Mouse (Mus musculus): Measurements from ENCODE around the gene Lrrc2. TPM values are rescaled to one million over a fixed set of nuclear protein-coding genes. Genes with fewer than 3 reads are reported as not detected.
A peak's percentile ranks its signal among the peaks of the same experiment; 100 is the strongest.

The Lrrc2 gene
- polyA plus RNA-seq, 1 experiment from 2014 or later: 2.6 TPM

DNA sequence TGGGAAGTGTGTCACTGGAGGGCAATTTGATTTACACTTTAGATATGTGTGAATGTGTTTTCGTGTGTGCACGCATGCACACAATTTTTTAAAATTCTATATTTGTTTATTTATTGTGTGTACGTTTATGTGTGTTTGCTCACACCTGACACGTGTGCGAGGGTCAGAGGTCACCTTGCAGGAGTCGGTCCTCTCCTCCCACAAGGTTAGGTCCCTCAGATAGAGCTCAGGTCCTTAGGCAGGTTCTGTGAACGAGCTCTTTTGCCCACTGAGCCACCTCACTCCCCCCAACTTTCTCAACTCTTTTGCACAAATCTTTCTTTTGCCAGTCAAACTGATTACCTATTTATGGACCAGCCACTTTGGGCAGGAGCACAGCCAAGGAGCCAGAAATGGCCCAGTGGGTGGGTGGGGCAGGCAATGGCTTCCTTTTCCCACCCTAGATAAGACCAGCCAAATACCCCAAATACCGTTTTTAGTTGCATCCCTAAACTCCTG lies 2.5 kb upstream of the Lrrc2 start:
- peak overlapping the region; percentile 45; the same call in 1 of the 2 replicates for H3K27ac ChIP-seq (replicated peaks)
- no peaks in the 10 kb centered on the region for H3K9me3 ChIP-seq
- WGBS: 34% methylated on average over 8 of the region's 8 CpGs
- H3K4me3 ChIP-seq: no peak overlapping the region
- H3K9ac ChIP-seq: no peak overlapping the region
- H3K4me1 ChIP-seq: peaks cover 41% of the 10 kb centered on the region
- ATAC-seq (ENCODE audit: extremely low read depth, insufficient number of reproducible peaks, low FRiP score, low TSS enrichment): no peak
- no peak overlapping the region for H3K4me2 ChIP-seq
- peaks cover 46% of the 10 kb centered on the region for H3K27me3 ChIP-seq (replicated peaks)
- H3K36me3 ChIP-seq: no peaks in the 10 kb centered on the region

DNA sequence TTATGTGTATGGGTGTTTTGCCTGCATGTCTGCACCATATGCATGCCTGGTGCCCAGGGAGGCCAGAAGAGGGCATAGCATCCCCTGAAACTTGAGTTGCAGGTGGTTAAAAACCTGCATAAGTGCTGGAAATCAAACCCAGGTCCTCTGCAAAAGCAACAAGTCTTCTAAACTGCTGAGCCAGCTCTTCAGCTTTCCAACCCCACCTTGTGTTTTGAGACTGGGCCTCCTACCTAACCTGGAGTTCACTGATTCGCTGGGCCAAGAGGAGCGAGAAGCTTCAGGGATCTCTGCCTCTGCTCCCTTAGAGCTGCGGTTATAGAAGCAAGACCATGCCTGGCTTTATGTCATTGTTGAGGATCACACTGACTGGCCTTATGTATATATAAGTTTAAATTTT lies 1.2 kb upstream of the Lrrc2 start:
- peaks cover 39% of the 10 kb centered on the region for H3K4me1 ChIP-seq
- 94% methylated on average over 3 of the region's 3 CpGs for WGBS
- H3K27me3 ChIP-seq (replicated peaks): peaks cover 42% of the 10 kb centered on the region
- H3K36me3 ChIP-seq: no peaks in the 10 kb centered on the region
- H3K27ac ChIP-seq (replicated peaks): no peak overlapping the region
- no peak overlapping the region for H3K4me2 ChIP-seq
- H3K4me3 ChIP-seq: no peak overlapping the region
- H3K9me3 ChIP-seq: no peaks in the 10 kb centered on the region
- no peak for ATAC-seq (ENCODE audit: extremely low read depth, insufficient number of reproducible peaks, low FRiP score, low TSS enrichment)
- no peak overlapping the region for H3K9ac ChIP-seq

DNA sequence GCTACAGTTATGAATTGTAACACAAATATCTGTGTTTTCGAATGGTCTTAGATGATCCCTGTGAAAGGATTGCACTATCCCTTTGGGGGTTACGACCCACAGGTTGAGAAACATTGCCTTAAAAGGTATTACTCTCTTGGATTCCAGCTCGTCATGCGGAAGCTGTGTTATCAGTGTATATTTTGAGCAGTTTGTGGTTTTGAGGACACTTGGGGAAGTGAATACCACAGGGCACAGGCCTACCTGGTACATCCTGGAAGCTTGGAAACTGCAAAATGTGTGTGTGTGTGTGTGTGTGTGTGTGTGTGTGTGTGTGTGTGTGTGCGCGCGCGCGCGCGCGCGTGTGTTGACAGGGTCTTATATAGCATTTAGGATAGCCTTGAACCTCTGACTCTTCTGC lies 521 bp downstream of the Lrrc2 start:
- H3K9ac ChIP-seq: no peak overlapping the region
- peaks cover 34% of the 10 kb centered on the region for H3K4me1 ChIP-seq
- no peaks in the 10 kb centered on the region for H3K36me3 ChIP-seq
- 87% methylated on average over 13 of the region's 13 CpGs for WGBS
- no peak overlapping the region for H3K27ac ChIP-seq (replicated peaks)
- H3K4me2 ChIP-seq: no peak overlapping the region
- no peaks in the 10 kb centered on the region for H3K9me3 ChIP-seq
- ATAC-seq (ENCODE audit: extremely low read depth, insufficient number of reproducible peaks, low FRiP score, low TSS enrichment): no peak
- no peak overlapping the region for H3K4me3 ChIP-seq
- H3K27me3 ChIP-seq (replicated peaks): peaks cover 38% of the 10 kb centered on the region

DNA sequence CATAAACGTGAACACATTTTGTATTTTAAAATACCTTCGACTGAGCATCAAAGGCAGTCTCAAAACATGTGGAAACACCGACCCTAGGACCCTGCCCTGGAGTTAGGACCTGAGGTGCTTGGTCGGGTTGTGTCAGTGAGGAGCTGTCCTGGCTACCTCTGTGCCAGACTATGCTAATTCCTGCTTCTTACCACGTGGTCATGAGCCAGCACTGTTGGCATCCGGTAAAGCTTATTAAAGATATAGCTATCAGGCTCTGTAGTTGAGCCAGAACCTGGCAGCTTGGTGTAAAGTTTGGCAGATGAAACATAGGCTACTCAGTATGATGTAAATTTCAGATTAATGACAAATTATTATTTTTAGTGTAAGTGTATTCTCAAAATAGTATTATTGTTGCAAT lies 1.1 kb downstream of the Lrrc2 start:
- Histone ChIP-seq H3K9me3 (no peaks in the 10 kb centered on the region), H3K36me3 (no peaks in the 10 kb centered on the region), H3K9ac (no peak overlapping the region), H3K4me3 (no peak overlapping the region), H3K4me2 (no peak overlapping the region), H3K27me3 (replicated peaks) (peaks cover 33% of the 10 kb centered on the region), H3K27ac (replicated peaks) (no peak overlapping the region), H3K4me1 (peaks cover 30% of the 10 kb centered on the region)
- 40% methylated on average over 6 of the region's 6 CpGs for WGBS
- no peak for ATAC-seq (ENCODE audit: extremely low read depth, insufficient number of reproducible peaks, low FRiP score, low TSS enrichment)

DNA sequence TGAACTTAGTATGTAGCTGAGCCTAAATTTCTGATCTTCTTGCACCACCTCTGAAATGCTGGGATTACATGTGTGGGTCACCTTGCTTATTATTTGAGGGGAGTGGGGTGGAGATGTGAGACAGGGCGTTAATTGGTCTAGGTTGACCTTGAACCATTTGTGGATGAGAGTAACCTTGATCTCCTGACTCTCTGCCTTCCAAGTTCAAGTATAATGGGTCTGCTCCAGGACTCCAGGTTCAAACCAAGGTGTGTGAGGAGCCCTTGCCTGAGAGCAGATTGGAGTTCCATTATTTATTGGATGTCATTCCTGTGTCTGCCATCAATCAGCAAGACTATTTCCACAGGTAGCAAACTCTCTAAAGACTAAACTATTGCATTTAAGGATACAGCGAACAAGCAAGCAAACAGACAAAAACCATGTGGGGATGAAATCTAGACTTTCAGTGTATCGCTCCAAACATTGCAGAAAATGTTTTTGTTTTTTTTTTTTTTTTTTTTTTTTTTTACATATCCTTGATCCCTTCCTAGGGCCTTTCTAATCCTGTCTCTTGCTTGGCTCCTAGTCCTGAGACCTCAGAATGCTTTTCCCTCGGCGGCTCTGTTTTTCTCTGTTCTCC lies 1.7 kb downstream of the Lrrc2 start:
- H3K9ac ChIP-seq: peak overlapping the region; percentile 80
- peaks cover 26% of the 10 kb centered on the region for H3K27me3 ChIP-seq (replicated peaks)
- WGBS: 28% methylated on average over 5 of the region's 5 CpGs
- peak overlapping the region; percentile 76 for H3K27ac ChIP-seq (replicated peaks)
- peaks cover 30% of the 10 kb centered on the region for H3K4me1 ChIP-seq
- no peaks in the 10 kb centered on the region for H3K9me3 ChIP-seq
- H3K4me3 ChIP-seq: peak overlapping the region; percentile 60
- no peak for ATAC-seq (ENCODE audit: extremely low read depth, insufficient number of reproducible peaks, low FRiP score, low TSS enrichment)
- no peaks in the 10 kb centered on the region for H3K36me3 ChIP-seq
- peak overlapping the region; percentile 97 for H3K4me2 ChIP-seq

DNA sequence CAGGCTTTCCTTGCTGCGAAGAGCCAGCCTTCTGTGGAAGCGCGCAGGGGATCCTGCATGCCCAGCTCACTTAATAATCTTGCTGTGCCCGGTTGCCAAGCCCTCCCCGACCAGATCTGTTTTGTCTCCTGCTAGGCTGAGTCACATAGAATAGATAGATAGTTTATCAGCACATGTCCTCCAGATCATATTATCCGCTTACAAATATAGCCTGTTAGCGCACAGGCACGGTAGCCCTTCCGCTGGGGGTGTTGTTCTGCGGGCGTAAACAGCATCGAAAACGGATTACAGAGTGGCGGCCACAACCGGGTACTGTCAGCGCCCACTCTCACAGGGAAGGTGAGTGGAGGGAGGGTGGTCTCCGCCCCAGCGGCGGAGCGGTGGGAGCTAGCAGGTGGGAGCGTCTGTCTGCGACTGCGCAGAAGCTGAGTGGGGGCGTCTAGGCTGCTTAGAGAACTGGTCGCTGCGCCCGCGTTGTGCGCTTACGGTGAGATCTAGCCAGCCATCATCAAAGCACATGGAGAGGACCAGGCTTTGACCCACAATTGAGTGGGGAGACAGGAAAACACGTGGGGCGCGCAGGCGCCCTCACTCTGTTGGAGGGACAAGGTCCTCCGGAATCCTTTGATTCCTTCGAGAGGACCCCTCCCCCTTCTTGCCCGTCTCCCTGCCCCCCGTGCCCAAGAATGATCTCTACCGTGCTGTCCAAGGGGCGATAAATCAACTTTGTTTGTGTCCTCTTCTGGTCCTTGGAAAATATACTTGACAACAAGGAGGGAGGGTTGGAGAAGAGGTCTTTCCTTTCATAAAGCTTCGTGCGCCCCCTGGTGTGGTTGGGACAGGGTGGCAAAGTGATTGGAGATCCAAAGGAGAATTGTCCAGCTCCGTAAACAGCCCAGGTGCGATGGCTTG lies 2.5 kb downstream of the Lrrc2 start:
- peak overlapping the region; percentile 76 for H3K27ac ChIP-seq (replicated peaks)
- ATAC-seq (ENCODE audit: extremely low read depth, insufficient number of reproducible peaks, low FRiP score, low TSS enrichment): 0 out of 2 replicates have a peak, but pooled peaks have one; percentile 4
- peak overlapping the region; percentile 80 for H3K9ac ChIP-seq
- peak overlapping the region; percentile 60 for H3K4me3 ChIP-seq
- H3K9me3 ChIP-seq: no peaks in the 10 kb centered on the region
- WGBS: under 1% methylated on average over 44 of the region's 44 CpGs
- peak overlapping the region; percentile 97 for H3K4me2 ChIP-seq
- H3K36me3 ChIP-seq: no peaks in the 10 kb centered on the region
- H3K4me1 ChIP-seq: peaks cover 27% of the 10 kb centered on the region
- peaks cover 26% of the 10 kb centered on the region for H3K27me3 ChIP-seq (replicated peaks)

DNA sequence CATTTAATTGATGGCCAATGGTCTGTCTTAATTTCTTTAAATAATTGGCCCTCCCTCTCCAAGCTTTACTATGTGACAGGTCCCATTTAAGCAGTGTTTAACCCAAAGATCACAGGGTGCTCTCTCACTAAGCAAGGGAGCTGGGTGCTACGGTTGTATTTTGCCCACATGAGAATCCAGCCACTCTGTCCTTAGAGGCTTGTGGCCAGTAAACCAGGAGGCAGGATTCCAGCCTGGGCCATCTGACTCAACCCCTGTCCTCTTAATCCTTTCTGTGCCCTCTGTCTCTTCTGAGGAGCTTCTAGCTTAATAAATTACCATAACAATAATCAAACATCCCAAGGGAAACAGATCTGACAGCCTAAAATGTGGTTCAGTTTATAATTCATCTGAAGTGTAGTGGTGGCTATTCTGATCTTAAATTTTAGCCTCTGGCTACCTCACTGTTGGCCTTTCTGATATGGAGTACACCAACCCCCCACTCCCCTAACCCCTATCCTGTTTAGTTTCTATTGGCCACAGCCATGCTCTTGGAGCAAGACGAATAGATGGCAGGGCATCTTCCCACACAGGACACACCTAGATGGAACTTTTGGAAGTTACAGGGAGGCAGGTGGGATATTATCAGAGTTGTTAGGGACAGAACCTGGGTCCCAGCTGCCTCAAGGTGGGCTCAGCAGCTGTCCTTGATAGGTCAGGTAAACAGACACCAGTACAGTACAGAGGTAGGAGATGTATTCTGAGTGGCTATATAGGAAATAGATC lies 3.5 kb downstream of the Lrrc2 start:
- Histone ChIP-seq H3K27me3 (replicated peaks) (peaks cover 26% of the 10 kb centered on the region), H3K36me3 (no peaks in the 10 kb centered on the region), H3K4me1 (peaks cover 22% of the 10 kb centered on the region), H3K9me3 (no peaks in the 10 kb centered on the region), H3K4me2 (0 out of 2 replicates have a peak overlapping the region, but pooled peaks have one; percentile 97), H3K27ac (replicated peaks) (no peak overlapping the region), H3K4me3 (no peak overlapping the region), H3K9ac (no peak overlapping the region)
- no peak for ATAC-seq (ENCODE audit: extremely low read depth, insufficient number of reproducible peaks, low FRiP score, low TSS enrichment)
- WGBS: 38% methylated on average over 2 of the region's 2 CpGs

DNA sequence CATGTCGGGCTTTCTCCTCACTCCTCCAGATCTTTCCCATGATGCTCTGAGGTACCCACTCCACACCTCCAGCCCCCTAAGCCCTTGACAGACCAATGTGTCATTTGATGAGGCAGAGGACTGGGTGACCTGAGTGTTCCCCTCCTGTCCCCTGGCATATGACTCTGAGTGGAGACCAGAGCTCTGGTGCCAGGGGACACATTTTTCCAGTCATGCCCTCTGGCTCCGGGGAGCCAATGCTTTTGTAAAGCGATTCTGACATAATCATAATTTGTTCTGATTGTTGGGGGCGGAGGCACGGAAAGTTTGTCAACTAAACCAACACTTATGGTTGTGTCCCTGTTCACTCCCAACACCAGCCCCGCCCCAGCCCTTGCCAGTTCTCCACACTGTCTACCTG lies 4.6 kb downstream of the Lrrc2 start:
- ATAC-seq (ENCODE audit: extremely low read depth, insufficient number of reproducible peaks, low FRiP score, low TSS enrichment): no peak
- Histone ChIP-seq H3K9ac (no peak overlapping the region), H3K9me3 (no peaks in the 10 kb centered on the region), H3K4me2 (no peak overlapping the region), H3K4me1 (peaks cover 22% of the 10 kb centered on the region), H3K27ac (replicated peaks) (no peak overlapping the region), H3K36me3 (no peaks in the 10 kb centered on the region), H3K4me3 (no peak overlapping the region), H3K27me3 (replicated peaks) (peaks cover 26% of the 10 kb centered on the region)
- 71% methylated on average over 6 of the region's 6 CpGs for WGBS

DNA sequence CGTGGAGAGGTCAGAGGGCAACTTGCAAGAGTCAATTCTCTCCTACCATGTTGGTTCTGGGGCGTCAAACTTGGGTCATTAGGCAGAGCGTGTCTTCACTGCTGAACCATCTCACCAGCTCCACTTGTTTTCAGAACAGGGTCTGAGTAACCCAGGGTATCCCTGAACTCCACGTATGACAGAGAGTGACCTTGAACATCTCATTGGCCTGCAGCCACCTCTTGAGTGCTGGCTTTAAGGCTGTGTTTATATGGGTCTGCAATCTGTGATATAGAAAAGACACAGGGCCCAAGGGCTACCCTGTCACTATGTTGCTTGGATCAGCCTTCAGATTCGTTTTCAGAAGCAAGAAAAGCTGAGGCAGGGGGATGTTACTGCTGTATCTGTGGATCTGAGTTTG lies 8.3 kb downstream of the Lrrc2 start:
- no peak overlapping the region for H3K4me3 ChIP-seq
- H3K27ac ChIP-seq (replicated peaks): no peak overlapping the region
- peaks cover 8% of the 10 kb centered on the region for H3K4me1 ChIP-seq
- H3K9me3 ChIP-seq: no peaks in the 10 kb centered on the region
- H3K36me3 ChIP-seq: no peaks in the 10 kb centered on the region
- no peak overlapping the region for H3K9ac ChIP-seq
- no peak for ATAC-seq (ENCODE audit: extremely low read depth, insufficient number of reproducible peaks, low FRiP score, low TSS enrichment)
- 77% methylated on average over 5 of the region's 5 CpGs for WGBS
- H3K4me2 ChIP-seq: no peak overlapping the region
- H3K27me3 ChIP-seq (replicated peaks): peaks cover 18% of the 10 kb centered on the region

DNA sequence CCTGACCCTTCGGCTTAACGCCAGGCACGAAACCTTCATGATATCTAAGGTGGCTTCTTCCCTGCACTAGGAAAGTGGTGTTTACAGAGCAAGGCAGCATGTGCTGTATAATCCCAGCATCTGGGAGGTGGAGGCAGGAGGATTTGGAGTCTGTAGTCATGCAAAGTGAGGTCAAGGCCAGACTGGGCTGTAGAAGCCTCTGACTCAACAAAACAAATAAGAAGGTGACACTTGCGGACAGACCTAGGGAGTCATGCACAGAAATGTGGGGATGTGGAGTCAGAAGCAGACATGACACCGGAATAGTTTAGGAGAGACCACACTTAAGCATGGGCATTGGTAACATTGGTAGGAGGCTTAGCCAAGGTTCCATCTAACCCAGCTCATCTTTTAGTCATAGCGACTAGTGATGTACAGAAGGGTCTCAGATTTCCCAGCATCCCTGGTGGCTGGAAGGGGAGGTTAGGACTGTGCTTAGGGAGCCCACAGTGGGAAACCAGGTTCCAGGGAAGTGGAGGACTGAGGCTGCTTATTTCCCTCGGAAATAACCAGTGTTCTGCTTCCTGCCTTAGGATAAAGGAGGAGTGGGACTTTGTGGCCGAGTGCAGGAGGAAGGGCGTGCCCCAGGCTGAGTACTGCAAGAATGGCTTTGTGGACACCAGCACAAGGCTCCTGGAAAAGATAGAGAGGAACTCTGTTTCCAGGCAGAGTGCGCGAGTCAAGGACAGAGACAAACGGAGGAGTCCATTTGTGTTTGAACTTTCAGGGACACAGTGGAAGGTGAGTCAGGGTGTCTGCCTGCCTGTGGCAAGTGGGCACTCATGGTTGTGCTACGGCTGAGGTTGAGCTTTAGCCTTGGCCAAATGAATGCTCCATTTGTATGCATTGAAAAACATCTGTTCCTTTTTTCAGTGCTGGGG lies 9.1 kb downstream of the Lrrc2 start:
- H3K9ac ChIP-seq: no peak overlapping the region
- no peak for ATAC-seq (ENCODE audit: extremely low read depth, insufficient number of reproducible peaks, low FRiP score, low TSS enrichment)
- no peak overlapping the region for H3K4me2 ChIP-seq
- no peaks in the 10 kb centered on the region for H3K36me3 ChIP-seq
- WGBS: 75% methylated on average over 13 of the region's 13 CpGs
- peaks cover 10% of the 10 kb centered on the region; the same call in 1 of the 2 replicates for H3K27me3 ChIP-seq (replicated peaks)
- H3K4me3 ChIP-seq: no peak overlapping the region
- no peak overlapping the region for H3K27ac ChIP-seq (replicated peaks)
- H3K9me3 ChIP-seq: no peaks in the 10 kb centered on the region
- peaks cover 8% of the 10 kb centered on the region for H3K4me1 ChIP-seq

Data from heart, embryonic 13.5 days (tissue).